Mouse (Mus musculus) hindbrain, embryonic 14.5 days (tissue): ENCODE data around the gene Cldn15. TPM values are rescaled to one million over a fixed set of nuclear protein-coding genes. Genes with fewer than 3 reads are reported as not detected.

ENCODE experiments used
- ATAC-seq: fragments of 200-750 bp; cut with Nextera tagmentation; 2 replicates; pipeline ENCODE4 v1.8.0; 2017; ENCODE audit warnings: moderate number of reproducible peaks, mild to moderate bottlenecking, moderate TSS enrichment, moderate library complexity; ENCODE audit not compliant: low FRiP score
- DNase-seq: peaks from one replicate; pipeline ENCODE4 v3.0.0-alpha.2; 2015; ENCODE audit warnings: low spot score
- H3K27ac ChIP-seq: fragments of 300-500 bp; sonication (generic); 2 replicates; pipeline ENCODE4 v1.5.1; 2014; ENCODE audit warnings: mild to moderate bottlenecking, moderate library complexity
- H3K27me3 ChIP-seq: fragments of 300-500 bp; sonication (generic); 2 replicates; pipeline ENCODE4 v1.6.1; 2014; ENCODE audit warnings: mild to moderate bottlenecking, low read length, mixed read lengths; ENCODE audit not compliant: control insufficient read depth, insufficient read depth
- H3K36me3 ChIP-seq: fragments of 300-500 bp; sonication (generic); replicated peaks from 2 replicates; pipeline ENCODE4 v1.6.1; 2014; ENCODE audit not compliant: control insufficient read depth, insufficient read depth
- H3K4me1 ChIP-seq: fragments of 300-500 bp; sonication (generic); replicated peaks from 2 replicates; pipeline ENCODE4 v1.6.1; 2014; ENCODE audit warnings: antibody characterized with exemption, low read length, mixed read lengths; ENCODE audit not compliant: control insufficient read depth, insufficient read depth
- H3K4me2 ChIP-seq: fragments of 300-500 bp; sonication (generic); replicated peaks from 2 replicates; pipeline ENCODE4 v1.6.1; 2014; ENCODE audit warnings: mild to moderate bottlenecking, moderate library complexity
- H3K4me3 ChIP-seq: fragments of 300-500 bp; sonication (generic); replicated peaks from 2 replicates; pipeline ENCODE4 v1.5.1; 2014; ENCODE audit warnings: mild to moderate bottlenecking, low read length
- H3K9ac ChIP-seq: fragments of 300-500 bp; sonication (generic); 2 replicates; pipeline ENCODE4 v1.6.1; 2014
- H3K9me3 ChIP-seq: fragments of 300-500 bp; sonication (generic); 2 replicates; pipeline ENCODE4 v1.6.1; 2016; ENCODE audit warnings: low read length; ENCODE audit not compliant: control insufficient read depth
- WGBS: fragments of 180-500 bp; shearing (Covaris S2); extraction: QIAGEN DNeasy Blood & Tissue Kit; methylation state at CpG from one replicate; pipeline ENCODE4 v1.1.7; 2014; 5-methylcytosine and 5-hydroxymethylcytosine counted together
- polyA plus RNA-seq: library from polyadenylated mRNA; unstranded; fragments of >200 nt; fragmentation: Nextera tagmentation; extraction: Ambion mirVana; gene quantifications from 2 replicates; pipeline ENCODE4 v1.2.1, GENCODE M21; 2014

The Cldn15 gene
- polyA plus RNA-seq, 1 experiment from 2014 or later, result 0.13 TPM

DNA sequence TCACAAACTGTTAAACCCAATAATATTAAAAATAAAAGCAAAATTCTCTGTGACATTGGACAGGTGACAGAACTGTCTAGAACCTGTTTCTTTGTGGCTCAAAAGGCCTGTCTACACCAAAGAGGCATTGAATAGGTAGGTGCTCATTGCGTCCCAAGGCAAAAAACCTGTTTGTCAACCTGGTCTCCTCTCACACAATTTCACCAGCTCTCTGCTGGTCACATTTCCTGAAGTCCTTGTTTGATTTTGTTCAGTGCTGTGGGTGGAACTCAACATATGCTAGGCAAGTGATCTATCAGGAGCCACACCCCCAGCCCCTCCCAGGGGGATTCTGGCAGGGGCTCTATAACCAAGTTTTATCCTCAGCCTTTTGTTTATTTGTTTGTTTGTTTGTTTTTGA lies 9.2 kb upstream of the Cldn15 start:
- Histone ChIP-seq H3K36me3 (peaks cover 13% of the 10 kb centered on the region), H3K4me2 (no peak overlapping the region), H3K4me1 (peaks cover 31% of the 10 kb centered on the region), H3K27ac (no peak overlapping the region), H3K4me3 (no peak overlapping the region), H3K9ac (no peak overlapping the region), H3K9me3 (no peaks in the 10 kb centered on the region), H3K27me3 (no peaks in the 10 kb centered on the region)
- ATAC-seq (no peak), DNase-seq (no peak)
- WGBS, result 100% methylated on average over 1 of the region's 1 CpGs

- H3K4me2 ChIP-seq, result no peak overlapping the region
- H3K27me3 ChIP-seq, result no peaks in the 10 kb centered on the region
- H3K36me3 ChIP-seq, result peaks cover 25% of the 10 kb centered on the region
- no peaks in the 10 kb centered on the region for H3K9me3 ChIP-seq
- H3K9ac ChIP-seq, result no peak overlapping the region
- H3K4me1 ChIP-seq, result peaks cover 28% of the 10 kb centered on the region
- no peak for DNase-seq
- 67% methylated on average over 5 of the region's 5 CpGs for WGBS
- H3K4me3 ChIP-seq, result no peak overlapping the region
- ATAC-seq, result no peak
- H3K27ac ChIP-seq, result no peak overlapping the region
Observed at GRCm38 (mm10) chr5:136958991-136959605, 7.3 kb upstream of the Cldn15 start.

DNA sequence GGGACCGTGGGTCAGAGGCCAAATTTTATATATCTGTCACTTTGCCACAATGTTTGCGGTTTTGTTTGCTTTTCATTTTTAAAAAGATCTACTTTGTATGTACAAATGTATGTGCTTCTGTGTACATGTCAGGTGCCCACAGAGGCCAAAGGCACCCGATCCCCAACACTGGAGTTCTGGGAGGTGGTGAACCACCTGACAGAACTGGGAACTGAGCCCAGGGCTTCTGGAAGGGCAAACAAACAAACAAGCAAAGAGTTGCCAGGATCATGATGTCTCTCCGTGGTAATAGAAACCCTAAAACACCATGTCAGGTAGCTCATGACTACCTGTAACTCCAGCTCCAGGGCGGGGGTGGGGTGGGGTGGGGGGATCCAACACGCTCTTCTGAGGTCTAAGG lies 6.4 kb upstream of the Cldn15 start:
- Histone ChIP-seq H3K27me3 (no peaks in the 10 kb centered on the region), H3K9me3 (no peaks in the 10 kb centered on the region), H3K4me3 (no peak overlapping the region), H3K36me3 (peaks cover 34% of the 10 kb centered on the region), H3K9ac (no peak overlapping the region), H3K4me1 (peaks cover 19% of the 10 kb centered on the region), H3K4me2 (no peak overlapping the region), H3K27ac (no peak overlapping the region)
- ATAC-seq (no peak), DNase-seq (no peak)
- WGBS, result 96% methylated on average over 6 of the region's 6 CpGs

- 30% methylated on average over 5 of the region's 5 CpGs for WGBS
- ATAC-seq (peak; percentile 42), DNase-seq (peak; percentile 39)
- peak overlapping the region; percentile 75 for H3K9ac ChIP-seq
- peaks cover 12% of the 10 kb centered on the region for H3K4me1 ChIP-seq
- no peaks in the 10 kb centered on the region for H3K9me3 ChIP-seq
- H3K27ac ChIP-seq, result peak overlapping the region; percentile 73
- peaks cover 47% of the 10 kb centered on the region for H3K36me3 ChIP-seq
- no peaks in the 10 kb centered on the region for H3K27me3 ChIP-seq
- peak overlapping the region; percentile 80 for H3K4me2 ChIP-seq
- H3K4me3 ChIP-seq, result peak overlapping the region; percentile 40
Observed at GRCm38 (mm10) chr5:136961334-136961982, 5.0 kb upstream of the Cldn15 start.

- Histone ChIP-seq H3K27me3 (no peaks in the 10 kb centered on the region), H3K4me1 (peaks cover 12% of the 10 kb centered on the region), H3K9ac (peak overlapping the region; percentile 75), H3K4me2 (peak overlapping the region; percentile 80), H3K4me3 (peak overlapping the region; percentile 40), H3K9me3 (no peaks in the 10 kb centered on the region), H3K27ac (peak overlapping the region; percentile 73), H3K36me3 (peaks cover 49% of the 10 kb centered on the region)
- 0% methylated on average over 20 of the region's 20 CpGs for WGBS
- DNase-seq, result peak; percentile 86
- ATAC-seq, result peak; percentile 94
Observed at GRCm38 (mm10) chr5:136961983-136962461, 4.4 kb upstream of the Cldn15 start.

GRCm38 (mm10) chr5:136962501-136962900 lies 3.9 kb upstream of the Cldn15 start:
- Histone ChIP-seq H3K27ac (peak overlapping the region; percentile 73), H3K4me3 (peak overlapping the region; percentile 40), H3K9me3 (no peaks in the 10 kb centered on the region), H3K4me1 (peaks cover 12% of the 10 kb centered on the region), H3K27me3 (no peaks in the 10 kb centered on the region), H3K4me2 (peak overlapping the region; percentile 80), H3K36me3 (peaks cover 45% of the 10 kb centered on the region), H3K9ac (peak overlapping the region; percentile 75)
- peak; percentile 68 for ATAC-seq
- WGBS, result under 1% methylated on average over 10 of the region's 10 CpGs
- DNase-seq, result peak; percentile 80

DNA sequence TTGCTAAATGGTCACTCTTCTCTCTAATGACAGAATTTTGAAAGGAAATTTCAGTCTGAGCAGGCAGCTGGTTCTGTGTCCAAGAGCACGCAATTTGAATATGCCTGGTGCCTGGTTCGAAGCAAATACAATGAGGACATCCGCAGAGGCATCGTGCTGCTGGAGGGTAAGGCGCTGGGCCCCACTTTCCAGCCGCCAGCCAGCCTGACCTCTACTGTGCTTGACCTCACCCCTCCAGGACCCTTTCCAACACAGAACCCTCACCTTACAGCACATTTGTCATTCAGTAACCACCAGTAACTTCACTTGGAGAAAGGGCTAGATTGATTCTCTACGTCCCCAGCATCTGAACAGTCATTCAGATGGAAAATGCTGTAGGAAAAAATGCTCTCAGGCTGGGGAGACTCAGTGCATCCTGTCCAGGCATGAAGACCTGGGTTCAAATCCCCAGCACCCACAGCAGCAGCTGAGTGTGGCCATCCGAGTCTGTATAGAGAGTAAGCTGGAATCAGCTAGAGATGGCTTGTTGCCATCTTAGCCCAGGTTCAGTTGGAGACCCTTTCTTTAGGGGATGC lies 3.4 kb upstream of the Cldn15 start:
- DNase-seq, result no peak

DNA sequence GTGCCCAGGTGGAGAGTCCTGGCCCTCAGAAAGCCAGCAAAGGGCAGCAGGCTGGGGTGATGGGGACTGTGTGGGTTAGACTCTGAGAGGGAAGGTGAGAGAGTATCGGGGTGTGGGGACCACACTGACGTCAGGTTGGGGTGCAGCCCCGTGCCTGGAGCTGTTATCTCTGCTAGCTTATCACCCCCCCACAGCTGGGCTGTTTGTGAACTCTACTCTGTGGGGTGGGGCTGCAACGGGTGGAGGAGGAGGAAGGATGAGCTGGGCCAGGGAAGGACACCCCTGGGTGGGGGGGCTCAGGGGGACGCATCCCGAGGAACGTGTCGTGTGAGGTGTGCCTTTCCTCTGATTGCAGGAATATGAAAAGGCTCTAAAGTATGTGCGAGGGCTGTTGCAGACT lies 1.2 kb upstream of the Cldn15 start:
- H3K9ac ChIP-seq, result no peak overlapping the region
- no peak overlapping the region for H3K4me2 ChIP-seq
- H3K36me3 ChIP-seq, result peaks cover 41% of the 10 kb centered on the region

More for the DNA sequence above, 3.4 kb upstream of the Cldn15 start:
- H3K4me1 ChIP-seq, result peaks cover 12% of the 10 kb centered on the region
- H3K4me3 ChIP-seq, result peak overlapping the region; percentile 40
- H3K27ac ChIP-seq, result peak overlapping the region; percentile 73
- H3K9ac ChIP-seq, result peak overlapping the region; percentile 75
- H3K9me3 ChIP-seq, result no peaks in the 10 kb centered on the region
- no peaks in the 10 kb centered on the region for H3K27me3 ChIP-seq
- peak overlapping the region; percentile 80 for H3K4me2 ChIP-seq
- no peak for ATAC-seq
- WGBS, result 69% methylated on average over 8 of the region's 8 CpGs
- H3K36me3 ChIP-seq, result peaks cover 41% of the 10 kb centered on the region

GRCm38 (mm10) chr5:136965686-136966085 lies 730 bp upstream of the Cldn15 start:
- no peaks in the 10 kb centered on the region for H3K27me3 ChIP-seq
- H3K36me3 ChIP-seq, result peaks cover 41% of the 10 kb centered on the region
- no peak overlapping the region for H3K9ac ChIP-seq
- no peak overlapping the region for H3K4me2 ChIP-seq
- no peak for ATAC-seq
- DNase-seq, result no peak
- no peaks in the 10 kb centered on the region for H3K9me3 ChIP-seq
- H3K27ac ChIP-seq, result no peak overlapping the region
- 90% methylated on average over 8 of the region's 8 CpGs for WGBS
- H3K4me1 ChIP-seq, result peaks cover 12% of the 10 kb centered on the region
- H3K4me3 ChIP-seq, result no peak overlapping the region

More for the DNA sequence above, 1.2 kb upstream of the Cldn15 start:
- DNase-seq (no peak), ATAC-seq (no peak)
- WGBS, result 91% methylated on average over 9 of the region's 9 CpGs
- no peak overlapping the region for H3K4me3 ChIP-seq
- H3K9me3 ChIP-seq, result no peaks in the 10 kb centered on the region
- no peaks in the 10 kb centered on the region for H3K27me3 ChIP-seq
- H3K4me1 ChIP-seq, result peaks cover 12% of the 10 kb centered on the region
- no peak overlapping the region for H3K27ac ChIP-seq
